Mouse (Mus musculus) urinary bladder, postnatal 25 days (tissue): ENCODE measurements around the gene Apoc3.

Experiments used
- DNase-seq: peaks from one replicate; pipeline ENCODE4 v3.0.0; 2022; ENCODE audit warnings: low spot score

Gene Apoc3

DNA sequence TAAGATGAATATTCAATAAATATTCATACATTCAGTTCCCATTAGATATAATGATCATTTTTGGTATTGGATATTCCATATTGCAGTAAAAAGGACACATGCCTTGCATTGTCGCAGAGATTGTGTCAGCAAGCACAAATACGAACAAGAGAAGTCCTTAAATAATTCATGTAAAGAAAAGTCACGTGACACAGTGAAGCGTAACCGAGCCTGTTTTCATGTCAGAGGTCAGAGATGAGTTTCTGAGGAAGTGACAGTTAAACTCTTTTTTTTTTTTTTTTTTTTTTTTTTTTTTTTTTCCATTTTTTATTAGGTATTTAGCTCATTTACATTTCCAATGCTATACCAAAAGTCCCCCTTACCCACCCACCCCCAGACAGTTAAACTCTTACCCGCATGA is 42.8 kb downstream of the Apoc3 start:
- no peak for DNase-seq

DNA sequence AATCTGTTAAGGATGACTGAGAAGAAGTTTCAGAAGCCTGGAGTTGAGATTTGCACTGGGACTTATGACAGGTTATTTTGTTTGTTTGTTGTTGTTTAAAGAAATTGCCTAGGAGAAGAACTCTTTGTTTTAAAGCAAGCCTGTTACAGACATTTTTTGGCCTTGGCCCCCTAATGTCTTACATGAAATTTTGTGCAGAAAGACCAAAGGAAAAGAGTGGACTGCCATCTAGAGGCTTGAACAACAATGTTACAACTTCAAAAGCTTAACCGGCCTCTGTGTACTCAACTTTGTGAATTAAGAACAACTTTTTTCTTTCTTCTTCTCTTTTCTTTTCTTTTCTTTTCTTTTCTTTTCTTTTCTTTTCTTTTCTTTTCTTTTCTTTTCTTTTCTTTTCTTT is 43.8 kb downstream of the Apoc3 start:
- no peak for DNase-seq

- no peak for DNase-seq
Measured at GRCm38 (mm10) chr9:46191234-46191633, 44.2 kb downstream of the Apoc3 start.

DNA sequence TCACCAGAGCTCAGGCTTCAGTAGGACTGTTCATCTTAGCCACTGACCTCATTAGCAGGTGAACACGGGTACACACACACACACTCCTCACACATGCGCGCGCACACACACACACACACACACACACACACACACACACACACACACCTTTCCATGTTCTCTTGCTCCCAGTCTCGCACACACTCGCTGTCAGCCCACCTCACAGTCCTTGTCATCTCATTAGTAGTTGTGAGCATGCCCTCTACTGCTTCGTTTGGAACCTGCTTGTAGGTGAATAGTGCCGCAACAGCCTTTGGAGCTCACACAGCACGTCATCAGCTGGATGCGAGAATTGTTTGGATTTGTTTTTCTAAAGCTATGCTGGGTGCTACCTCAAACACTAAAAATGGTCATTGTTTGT is 46.1 kb downstream of the Apoc3 start:
- no peak for DNase-seq

GRCm38 (mm10) chr9:46188956-46189355 is 46.5 kb downstream of the Apoc3 start:
- DNase-seq = no peak

DNA sequence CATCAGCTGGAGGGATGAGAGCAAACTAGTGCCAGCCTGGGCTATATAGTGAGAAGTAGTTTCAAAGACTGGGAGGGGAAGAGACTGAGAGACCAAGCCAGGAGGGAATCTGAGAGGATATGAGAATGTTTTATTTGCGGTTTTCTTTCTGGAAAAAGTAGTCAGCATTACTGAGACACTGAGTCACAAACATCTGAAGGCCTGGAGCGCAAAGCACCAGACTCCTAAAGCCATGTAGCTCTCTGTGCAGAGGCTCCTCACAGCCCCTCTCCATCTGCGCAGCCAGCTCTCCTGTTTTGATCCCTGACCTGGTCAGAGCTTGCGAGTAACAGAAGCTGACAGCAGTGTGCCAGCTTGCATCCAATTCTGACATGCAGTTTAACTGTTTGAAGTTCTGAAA is 47.1 kb downstream of the Apoc3 start:
- no peak for DNase-seq

GRCm38 (mm10) chr9:46186387-46186786 is 49.0 kb downstream of the Apoc3 start:
- no peak for DNase-seq

GRCm38 (mm10) chr9:46185191-46185590 is 50.2 kb downstream of the Apoc3 start:
- DNase-seq = no peak

DNA sequence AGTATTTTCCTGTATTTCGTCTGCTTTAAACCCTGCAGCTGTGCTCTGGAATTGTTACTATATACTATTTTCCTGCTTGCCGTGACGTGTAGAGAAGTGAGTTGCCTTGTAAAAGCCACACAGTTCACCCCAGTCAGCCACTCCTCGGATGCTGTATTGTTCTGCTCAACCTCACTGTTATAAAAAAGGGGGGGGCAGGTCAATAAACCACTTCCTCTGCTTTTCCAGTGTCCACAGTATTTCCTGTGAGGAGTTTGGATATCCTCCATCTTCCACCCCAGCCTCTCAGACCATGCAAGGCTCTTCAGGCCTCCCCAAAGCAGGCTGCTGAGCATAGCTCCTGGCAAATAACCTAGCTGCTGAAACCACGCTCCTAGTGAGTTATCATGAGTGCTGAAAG is 50.9 kb downstream of the Apoc3 start:
- no peak for DNase-seq
